Mouse (Mus musculus): Measurements from ENCODE around the gene Cfl1.

Cfl1 gene

DNA sequence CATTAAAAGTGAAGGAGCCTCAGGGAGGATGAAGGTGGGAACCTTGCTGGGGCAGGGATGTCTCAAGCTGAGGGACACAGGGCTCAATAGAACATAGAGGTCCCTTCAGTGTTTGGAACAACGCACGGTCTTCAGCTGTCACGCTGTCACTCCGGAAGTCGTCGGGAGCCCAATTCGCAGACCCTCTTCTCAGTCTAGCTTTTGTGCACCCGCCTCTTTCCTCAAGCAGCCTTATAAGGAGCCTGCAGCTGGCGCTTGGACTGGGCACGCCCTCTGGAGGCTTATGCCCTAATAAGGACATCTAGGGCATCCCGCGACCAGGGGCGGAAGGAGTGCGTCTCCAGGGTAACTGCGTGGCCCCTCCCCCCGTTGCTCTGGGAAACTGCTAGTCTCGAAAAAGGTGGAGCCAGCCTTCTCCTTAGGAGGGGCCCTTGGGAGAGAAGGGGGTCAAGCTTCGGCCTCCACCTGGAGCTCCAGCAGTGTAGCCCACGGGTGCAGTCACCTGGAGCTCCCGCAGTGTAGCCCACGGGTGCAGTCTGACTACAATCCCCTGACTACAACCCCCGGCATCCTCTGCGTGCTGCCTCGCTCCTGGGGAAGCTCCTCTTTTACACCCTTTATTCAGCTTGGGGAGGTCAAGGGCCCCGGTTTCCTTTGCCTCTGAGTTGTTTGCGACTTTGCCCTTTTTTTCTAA is 1.2 kb upstream of the Cfl1 start:
- WGBS, result under 1% methylated on average over 26 of the region's 26 CpGs

- WGBS, result 16% methylated on average over 10 of the region's 10 CpGs
Measured at GRCm38 (mm10) chr19:5489721-5490120, 534 bp upstream of the Cfl1 start.

DNA sequence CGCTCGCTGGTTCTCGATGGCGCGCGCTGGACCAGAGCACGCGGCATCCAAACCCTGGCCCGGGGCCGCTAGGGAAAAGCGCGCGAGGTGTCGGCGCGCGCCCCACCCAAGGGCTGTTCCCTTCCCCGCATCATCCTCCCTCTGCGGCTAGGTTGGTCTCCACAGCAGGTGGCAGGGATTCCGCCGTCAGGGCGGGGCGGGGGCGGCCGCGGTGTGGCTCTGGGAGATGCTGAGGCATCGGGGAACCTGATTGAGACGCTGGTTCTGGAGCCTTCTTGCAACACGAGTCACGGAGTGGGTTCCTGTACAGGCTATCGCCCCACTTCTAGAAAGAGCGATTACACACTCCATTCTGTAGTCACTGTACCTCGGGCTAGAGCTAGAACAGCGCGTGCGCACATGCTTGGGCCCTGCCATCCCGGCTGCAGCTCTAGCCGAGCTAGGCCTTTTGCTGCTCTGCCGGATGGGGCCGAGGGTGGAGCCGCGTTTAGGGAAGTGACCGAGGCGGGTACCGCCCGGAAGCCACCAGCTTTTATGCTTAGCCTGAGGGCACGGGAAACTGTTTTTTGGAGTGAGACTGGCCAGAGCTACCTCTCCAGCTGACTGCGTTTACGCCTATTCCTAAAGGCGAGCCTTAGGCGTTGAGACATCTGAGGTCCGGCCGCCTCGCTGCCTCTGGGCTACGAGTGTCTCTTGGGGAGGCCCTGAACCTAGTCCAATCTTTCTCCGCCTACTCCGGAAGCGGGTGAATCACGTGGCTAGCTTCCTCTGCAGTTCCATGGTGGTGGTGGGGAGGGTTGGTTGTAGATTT is 848 bp downstream of the Cfl1 start:
- under 1% methylated on average over 59 of the region's 59 CpGs for WGBS

DNA sequence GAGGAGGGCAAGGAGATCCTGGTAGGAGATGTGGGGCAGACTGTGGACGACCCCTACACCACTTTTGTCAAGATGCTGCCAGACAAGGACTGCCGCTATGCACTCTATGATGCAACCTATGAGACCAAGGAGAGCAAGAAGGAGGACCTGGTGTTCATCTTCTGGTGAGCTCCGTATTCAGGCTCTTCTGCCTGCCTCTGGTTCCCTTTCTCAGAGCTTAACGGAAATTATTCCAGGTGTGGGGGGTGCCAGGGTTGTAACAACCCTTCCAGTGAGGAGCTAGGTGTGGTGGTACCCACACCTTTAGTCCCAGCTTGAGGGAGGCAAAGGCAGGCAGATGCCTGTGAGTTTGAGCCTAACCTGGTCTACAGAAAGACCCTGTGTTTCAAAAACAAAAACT is 2.4 kb downstream of the Cfl1 start:
- 59% methylated on average over 4 of the region's 4 CpGs for WGBS

GRCm38 (mm10) chr19:5493301-5493721 is 3.1 kb downstream of the Cfl1 start:
- 37% methylated on average over 9 of the region's 9 CpGs for WGBS

DNA sequence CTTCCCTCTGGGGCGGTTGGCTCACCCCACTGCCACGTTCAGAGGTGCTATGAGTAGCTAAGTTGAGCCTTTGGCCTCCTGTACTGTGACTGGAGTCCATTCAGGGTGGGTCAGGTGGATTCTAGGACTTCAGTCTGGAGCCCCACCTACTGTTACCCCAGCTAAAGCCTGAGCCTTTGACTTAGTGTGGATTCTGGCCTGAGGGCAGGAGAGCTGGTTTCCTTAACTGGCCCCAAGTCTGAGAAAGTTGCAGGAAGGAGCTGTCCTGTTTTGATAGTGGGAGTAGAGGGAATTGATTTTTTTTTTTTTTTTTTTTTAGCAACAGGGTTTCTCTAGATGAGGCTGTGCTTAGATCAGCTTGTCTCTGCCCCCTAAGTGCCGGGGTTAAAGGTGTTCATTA is 4.1 kb downstream of the Cfl1 start:
- WGBS, result 64% methylated on average over 3 of the region's 3 CpGs

DNA sequence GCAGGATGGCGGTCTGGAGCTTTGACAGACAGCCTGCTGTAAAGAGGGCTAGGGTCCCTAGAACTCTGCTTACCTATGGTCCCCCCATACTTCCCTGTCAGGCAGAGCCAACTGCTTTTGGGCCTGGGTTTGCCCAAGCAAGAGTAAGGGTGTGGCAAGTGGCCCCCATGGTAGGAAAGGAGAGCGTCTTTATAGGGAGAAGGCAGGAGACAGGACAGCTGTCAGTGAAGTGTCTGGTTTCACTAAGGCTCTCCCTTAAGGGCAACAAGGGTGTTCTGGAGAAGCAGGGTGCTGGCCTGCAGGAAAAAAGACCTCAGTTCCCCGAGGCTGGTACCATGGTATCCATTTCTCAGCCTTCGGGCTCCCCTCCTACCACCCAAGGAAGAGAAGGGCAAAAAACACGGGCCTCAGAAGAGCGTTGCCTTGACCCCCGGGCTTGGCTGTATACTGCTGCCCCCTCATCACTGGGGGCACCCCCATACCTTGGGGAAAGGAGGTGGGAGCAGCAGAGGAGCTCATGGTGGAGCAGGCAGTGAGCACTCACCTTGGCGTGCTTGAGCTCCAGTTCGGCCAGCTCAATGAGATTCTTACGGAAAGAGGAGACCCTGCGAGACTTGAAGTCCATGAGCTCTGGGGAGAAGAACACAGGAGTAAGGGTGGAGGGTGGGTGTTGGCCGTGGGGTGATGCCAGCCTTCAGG is 5.2 kb downstream of the Cfl1 start:
- 84% methylated on average over 12 of the region's 12 CpGs for WGBS

- 79% methylated on average over 16 of the region's 16 CpGs for WGBS
Measured at GRCm38 (mm10) chr19:5496052-5496370, 5.8 kb downstream of the Cfl1 start.

DNA sequence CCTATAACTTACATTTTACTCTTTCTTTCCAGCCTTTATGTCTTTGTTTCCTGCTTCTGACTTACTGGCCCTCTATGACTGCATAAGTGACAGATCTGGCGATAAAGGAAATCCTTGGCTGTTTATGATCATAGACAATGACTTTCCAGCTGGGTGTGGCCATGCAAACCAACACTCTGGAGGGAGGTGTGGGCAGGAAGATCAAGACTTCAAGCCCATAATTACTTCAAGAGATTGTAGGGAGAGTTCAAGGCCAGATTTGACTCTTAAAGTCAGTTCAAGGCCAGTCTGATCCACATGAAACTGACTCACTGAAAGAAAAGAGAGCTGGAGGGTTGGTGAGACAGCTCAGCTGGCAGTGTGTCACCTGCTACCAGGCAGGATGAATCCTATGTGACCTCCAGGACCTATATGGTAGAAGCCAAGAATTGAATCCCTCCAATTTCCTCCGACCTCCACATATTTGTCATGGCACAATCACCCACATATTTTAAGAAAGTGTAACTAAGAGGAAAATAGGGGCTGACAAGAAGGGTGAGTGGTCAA is 10.1 kb downstream of the Cfl1 start:
- 90% methylated on average over 2 of the region's 2 CpGs for WGBS

DNA sequence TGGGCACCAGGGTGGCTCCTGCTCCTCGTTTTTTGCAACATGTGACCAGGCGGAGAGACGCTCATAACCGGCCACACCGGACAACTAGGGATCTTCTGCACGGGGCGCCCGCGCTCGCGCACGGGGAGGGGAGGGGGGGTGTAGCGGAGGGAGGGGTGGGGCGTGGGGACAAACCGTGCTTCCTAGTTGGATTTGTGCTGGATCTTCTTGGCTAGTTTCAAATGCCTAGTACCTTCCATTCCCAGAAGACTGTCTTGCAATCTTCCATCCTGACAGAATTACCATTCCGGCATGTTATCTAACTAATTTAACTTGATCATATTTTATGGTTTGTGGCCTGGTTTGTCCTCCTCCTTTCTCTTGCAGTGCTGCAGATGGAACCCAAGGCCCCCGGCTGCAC is 13.4 kb downstream of the Cfl1 start, which contains the start of gene 1700020D05Rik:
Gene 1700020D05Rik, minus strand, starts transcription at position 101 of the 400 bp plus-strand sequence.
- WGBS, result 70% methylated on average over 17 of the region's 17 CpGs

DNA sequence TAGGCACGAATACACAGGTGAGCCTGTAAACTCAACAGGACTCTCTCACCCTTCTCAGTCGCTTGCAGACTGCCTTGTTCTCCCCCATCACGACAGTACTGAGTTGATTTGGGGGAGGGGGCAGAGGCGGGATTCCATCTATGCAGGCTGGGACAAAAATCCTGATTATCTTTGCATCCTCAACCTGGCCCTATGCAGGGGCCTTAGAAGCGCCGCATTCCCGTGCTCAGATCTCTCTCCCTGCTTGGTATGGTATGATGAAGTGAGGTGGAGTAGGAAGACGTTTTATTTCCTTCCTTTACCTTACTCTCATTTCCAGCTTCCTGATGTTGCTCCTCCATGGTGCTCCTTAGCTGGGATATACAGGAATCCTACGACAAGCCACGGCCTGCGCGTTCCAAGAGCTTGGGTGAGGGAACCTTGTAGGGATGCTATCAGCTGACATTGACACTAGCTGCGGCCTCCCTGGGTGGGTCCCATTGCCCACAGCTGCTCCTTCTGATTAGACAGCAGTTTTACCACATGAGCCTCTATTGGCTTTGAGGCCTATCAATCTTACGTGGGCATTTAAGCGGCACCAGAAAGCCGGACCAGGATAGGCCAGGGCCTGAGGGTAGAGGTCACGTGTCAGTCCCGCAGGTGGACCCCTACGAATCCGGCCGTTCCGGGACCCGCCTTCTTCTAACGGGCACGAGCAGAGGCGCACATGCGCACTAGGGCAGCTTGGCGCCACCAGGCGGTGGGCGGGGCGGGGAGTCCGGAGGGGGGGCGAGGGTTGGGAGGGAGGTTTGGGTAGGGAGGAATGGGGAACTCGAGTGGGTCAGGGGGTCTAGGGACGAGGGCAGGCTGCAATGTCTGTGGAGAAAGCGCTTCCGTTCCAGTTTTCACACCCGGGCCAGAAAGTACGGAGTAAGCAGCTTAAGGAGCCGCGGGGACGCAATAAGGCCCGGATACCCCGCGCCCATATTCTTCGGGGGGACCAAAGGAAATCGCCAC is 20.1 kb downstream of the Cfl1 start, which contains the start of gene Snx32:
Gene Snx32, minus strand, starts transcription at position 508 of the 996 bp plus-strand sequence.
- WGBS, result 2% methylated on average over 47 of the region's 47 CpGs

- 40% methylated on average over 14 of the region's 15 CpGs for WGBS
Measured at GRCm38 (mm10) chr19:5511074-5511632, 20.9 kb downstream of the Cfl1 start.

DNA sequence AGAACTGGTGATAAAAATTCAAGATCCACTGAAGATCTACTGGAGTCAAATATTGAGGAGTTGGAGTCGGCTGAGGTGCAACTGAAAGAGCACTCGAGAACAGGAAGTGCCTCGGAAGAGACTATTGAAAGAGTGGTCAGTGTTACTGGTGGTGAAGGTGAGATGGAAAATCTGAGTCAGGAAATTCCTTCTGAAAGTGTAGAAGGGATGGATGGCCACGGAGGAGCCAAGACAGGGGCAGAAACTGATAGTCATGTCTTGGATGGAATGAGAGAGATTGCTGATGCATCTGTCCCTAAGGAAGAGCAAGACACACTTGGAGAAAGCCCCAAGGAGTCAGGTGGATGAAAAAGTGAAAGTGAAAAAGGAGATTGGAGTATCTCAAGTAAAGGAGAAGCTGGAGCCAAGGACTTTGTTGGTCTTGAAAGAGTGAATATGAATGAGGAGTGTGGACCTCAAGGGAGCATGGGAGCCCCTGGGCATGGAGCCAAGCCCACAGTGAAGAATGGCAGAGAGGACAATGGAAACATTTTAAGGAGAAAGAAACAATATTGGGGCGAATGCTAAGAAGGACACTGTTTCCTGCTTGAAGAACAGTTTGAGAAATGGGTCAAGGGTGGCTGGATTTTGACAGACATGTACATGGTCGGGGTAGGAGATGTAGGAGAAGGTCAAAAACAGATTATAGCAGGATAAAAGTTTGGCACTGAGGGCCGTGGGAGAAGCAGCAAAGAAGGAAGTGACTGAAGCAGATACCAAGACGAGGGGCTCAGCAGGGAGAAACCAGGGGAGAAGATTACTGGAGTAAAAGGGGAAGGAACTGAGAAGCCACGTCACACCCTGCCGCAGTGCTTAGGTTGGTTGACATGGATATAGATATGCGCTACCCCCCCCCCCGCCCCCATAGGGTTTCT is 22.1 kb downstream of the Cfl1 start:
- WGBS, result 68% methylated on average over 12 of the region's 12 CpGs

DNA sequence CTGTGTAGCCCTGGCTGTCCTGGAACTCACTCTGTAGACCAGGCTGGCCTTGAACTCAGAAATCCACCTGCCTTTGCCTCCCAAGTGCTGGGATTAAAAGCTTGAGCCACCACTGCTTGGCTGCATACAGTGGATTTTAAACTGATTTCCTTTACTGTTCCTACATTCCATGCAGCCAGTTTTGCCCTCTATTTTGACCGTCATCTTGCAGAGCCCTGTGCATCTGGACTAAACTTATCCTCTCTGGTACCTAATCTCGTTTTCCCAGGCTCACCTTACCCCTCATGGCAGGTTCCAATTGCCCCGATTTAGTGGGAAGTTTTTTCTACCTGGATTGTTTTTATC is 22.7 kb downstream of the Cfl1 start:
- WGBS, result 83% methylated on average over 3 of the region's 3 CpGs

DNA sequence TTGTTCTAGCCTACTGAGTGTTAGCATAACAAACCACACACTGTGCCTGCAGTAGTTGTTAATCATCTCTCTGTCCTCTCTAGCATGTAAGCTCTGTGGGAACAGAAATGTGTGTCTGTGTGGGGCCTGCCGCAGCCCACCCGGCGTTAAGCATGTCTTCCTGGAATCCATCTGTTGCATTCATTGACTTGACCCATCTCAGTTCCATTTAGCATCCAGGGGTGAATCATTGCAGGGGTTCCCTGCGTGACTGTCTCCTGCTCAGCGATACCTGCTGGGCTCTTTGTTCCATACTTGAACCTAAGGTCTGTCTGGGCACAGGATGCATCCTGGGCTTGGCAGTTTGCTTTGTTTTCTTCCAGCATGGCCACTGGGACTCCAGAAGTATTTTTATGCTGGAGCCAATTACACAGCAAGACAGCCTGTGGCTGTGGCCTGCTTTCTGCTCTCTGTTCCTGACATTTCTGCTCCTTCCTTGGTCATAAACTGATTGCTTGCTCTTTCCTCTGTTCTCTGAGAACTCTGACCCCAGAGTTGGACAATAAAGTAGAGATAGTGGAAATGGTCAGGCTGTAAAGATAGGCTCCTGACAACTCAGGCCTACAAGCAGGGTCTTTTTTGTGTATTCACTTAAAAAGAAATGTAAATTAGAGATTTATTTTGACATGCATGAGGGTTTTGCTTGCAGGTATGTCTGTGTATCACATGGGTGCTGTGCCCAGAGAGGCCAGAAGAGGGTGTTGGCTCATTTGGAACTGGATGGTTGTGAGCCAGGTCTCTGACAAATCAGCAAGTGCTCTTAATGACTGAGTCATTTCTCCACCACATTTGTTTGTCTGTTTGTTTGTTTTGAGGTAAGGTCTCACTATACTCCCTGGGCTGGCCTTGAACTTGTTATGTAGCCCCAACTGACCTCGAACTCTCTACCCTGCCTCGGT is 25.9 kb downstream of the Cfl1 start:
- WGBS, result 83% methylated on average over 7 of the region's 7 CpGs

GRCm38 (mm10) chr19:5516906-5517505 is 26.8 kb downstream of the Cfl1 start:
- 79% methylated on average over 8 of the region's 8 CpGs for WGBS

- 95% methylated on average over 3 of the region's 3 CpGs for WGBS
Measured at GRCm38 (mm10) chr19:5518721-5519120, 28.5 kb downstream of the Cfl1 start.

DNA sequence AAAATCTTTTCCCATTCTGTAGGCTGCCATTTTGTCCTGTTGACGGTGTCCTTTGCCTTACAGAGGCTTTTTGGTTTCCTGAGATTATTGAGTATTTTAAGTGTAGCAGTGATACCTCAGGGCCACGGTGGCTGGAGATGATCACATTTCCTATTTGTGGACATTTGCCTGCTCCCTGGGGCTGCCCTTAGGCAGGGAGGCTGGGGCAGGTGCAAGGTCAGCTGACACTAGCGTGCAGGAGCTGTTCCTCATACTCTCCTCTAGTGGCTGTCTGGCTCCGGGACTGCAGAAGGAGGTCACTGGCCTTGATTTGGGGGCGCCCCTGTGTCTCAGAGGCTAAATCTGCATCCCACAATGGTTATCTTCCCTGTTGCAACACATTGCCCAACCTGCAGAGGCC is 34.9 kb downstream of the Cfl1 start:
- 82% methylated on average over 5 of the region's 5 CpGs for WGBS

Data from cerebral cortex, adult 2 months (tissue).